Mouse (Mus musculus) bone marrow macrophage, adult 2 months (primary cell): Measurements from ENCODE around the gene Rapgef2.

Source experiments
- CTCF ChIP-seq: IDR thresholded peaks from 2 replicates; pipeline ENCODE4 v1.5.1; 2012; ENCODE audit warnings: low read depth, mild to moderate bottlenecking, low read length, moderate library complexity
- POLR2A ChIP-seq: IDR thresholded peaks from 2 replicates; pipeline ENCODE4 v1.6.1; 2012; ENCODE audit warnings: mild to moderate bottlenecking, low read depth, low read length, borderline replicate concordance

- TF ChIP-seq POLR2A (no peak), CTCF (no peak)
Observed at GRCm38 (mm10) chr3:79299401-79299800, 13.1 kb upstream of the Rapgef2 start.
